Mouse (Mus musculus) regulatory T cell (primary cell): ENCODE results near the gene Ccdc167.

Source experiments
- in situ Hi-C: fragments of 300-600 bp; cut with MboI, MseI; formaldehyde crosslinking; loops from one replicate; pipeline ENCODE4 v1.15.1; 2025; ENCODE audit warnings: high pct_unique_total_duplicates

The Ccdc167 gene

DNA sequence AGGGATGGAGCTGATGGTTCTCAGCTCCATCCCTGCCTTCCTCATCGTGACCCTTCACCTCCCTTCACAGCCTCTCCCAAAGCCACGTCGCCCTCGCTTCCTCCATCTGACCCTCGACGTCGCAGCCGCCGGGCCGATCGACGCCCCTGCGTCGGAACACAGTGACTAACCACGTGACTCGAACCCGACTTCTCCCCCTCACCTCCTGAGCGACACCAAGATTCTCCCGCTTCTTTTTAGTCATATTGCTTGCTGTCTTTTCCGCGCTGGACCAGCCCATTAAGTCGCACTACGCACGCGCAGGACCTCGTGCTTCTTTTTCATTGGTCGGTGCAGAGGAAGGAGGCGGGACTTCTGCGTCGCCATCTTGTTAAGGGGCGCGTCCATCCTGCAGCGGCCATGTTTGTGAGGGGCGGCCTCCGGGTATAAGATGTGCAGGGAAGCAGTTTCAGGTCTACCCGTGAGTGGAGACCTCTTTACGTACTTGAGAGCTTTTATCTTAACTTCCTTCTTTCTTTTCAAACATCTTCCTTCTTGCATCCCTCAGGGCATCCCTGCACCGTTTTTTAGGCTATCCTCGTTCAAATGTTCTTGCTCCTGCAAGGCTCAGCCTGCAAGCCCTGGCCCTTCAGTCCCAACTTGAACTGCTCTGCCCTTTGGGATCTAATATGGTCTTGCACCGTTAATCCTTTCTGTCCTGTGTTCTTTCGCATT is at the start of gene Ccdc167:
Ccdc167 (minus strand) TSS at position 313 of the 714 bp plus-strand sequence.
- in situ Hi-C loops, result no loop called here

DNA sequence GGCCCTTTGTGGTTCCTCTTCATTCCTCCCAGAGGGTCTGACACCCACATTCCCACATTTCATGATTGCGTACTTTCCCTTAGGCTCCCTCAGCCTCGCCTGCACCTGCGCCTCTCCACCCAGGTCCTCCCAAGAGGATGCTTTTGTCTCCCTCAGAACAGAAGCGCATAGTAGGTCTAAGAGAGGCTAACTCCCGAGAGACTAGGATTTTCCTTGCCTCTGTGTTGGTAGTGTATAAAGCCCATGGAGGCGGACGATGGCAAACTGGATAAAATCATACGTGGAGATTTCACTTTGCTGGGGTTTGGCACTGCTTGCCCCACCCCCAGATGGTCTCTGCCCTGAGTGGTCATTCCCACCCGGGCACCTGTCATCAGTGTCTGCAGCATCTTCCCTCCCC is 48.5 kb upstream of the Ccdc167 start:
- in situ Hi-C loops, result no loop called here

DNA sequence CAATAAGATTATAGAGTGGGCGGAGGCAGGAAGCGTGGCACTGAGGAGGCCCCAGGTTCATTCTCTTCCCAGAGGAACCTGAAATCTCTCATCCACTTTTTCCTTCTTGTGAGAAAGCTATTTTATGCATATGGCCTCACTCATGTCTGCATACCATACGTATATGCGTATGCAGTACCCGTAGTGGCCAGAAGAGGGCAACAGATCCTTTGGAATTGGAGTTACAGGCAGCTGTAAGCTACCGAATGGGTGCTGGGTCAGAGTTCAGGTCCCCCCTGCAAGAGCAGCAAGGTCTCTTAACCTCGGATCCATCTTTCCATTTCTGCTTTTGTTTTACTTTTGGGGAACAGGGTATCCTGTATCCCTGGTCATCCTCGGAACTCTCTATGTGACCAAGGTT is 45.7 kb upstream of the Ccdc167 start:
- in situ Hi-C loops, result loop anchor here (5.0 kb wide), 1 partner anchor 120 kb away; no protein-coding TSS in a partner anchor

DNA sequence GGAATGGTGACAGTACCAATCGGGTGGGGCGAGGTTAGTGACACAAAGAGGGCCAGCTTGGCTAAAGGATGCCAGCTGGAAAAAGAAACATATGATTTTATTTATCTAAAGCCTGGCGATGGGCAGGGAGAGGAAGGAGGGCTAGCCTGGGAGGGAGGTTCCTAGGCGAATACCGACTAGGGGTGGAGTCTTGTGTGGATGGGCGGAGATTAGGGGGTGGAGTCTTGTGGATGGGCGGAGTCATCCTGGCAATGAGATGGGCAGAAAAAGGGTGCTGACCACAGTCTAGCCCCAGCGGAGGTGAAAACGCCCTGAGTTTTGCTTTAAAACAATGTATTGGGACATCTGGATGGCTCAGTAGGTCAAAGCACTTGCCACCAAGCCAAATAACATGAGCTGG is 45.1 kb upstream of the Ccdc167 start:
- in situ Hi-C loops, result loop anchor here (5.0 kb wide), 1 partner anchor 120 kb away; no protein-coding TSS in a partner anchor

- in situ Hi-C loops, result loop anchor here (5.0 kb wide), 1 partner anchor 122 kb away; no protein-coding TSS in a partner anchor
Measured at GRCm38 (mm10) chr17:29760404-29761375, 43.8 kb upstream of the Ccdc167 start.

DNA sequence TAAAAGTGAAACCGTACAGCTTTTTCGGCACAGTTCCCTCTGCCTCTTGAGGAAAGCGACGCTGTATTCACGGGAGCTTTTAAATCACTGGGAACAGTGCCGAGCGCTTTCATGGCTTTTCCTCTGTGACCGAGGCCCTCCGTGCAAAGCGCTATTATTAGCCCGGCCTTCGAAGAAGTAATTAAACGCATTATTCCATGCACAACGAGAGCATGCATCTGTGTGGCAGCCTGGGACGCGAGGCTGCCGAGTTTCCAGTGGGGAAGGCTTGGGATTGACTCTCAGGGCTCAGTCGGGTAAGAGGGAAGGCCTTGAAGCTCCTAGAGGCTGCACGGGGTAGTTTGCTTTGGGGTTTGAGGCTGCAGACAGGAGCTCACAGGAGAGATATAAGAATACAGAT is 43.1 kb upstream of the Ccdc167 start:
- in situ Hi-C loops, result loop anchor here (5.0 kb wide), 1 partner anchor 122 kb away; no protein-coding TSS in a partner anchor

DNA sequence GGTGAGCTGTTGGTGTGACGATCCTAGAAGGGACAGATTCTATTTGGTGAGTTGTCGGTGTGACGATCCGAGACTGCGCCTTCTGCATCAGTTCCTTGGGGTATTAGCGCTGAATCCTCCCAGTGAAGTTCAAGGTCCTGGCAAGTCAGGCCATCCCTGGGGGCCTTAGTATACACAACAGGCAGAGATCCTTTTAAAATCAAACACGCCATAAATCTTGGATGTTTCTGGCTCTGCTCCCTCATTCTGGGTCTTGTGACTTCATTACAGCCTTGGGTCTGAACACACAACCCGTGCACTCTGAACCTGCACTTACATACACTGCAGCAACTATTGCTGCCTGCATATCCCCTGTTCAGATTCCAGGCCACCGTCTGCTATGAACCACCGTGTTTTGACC is 39.5 kb upstream of the Ccdc167 start:
- in situ Hi-C loops, result no loop called here

- in situ Hi-C loops, result no loop called here
Measured at GRCm38 (mm10) chr17:29754510-29754909, 37.7 kb upstream of the Ccdc167 start.

GRCm38 (mm10) chr17:29747466-29747865 is 30.6 kb upstream of the Ccdc167 start:
- in situ Hi-C loops, result no loop called here

GRCm38 (mm10) chr17:29737849-29738804 is 21.3 kb upstream of the Ccdc167 start:
- in situ Hi-C loops, result no loop called here

DNA sequence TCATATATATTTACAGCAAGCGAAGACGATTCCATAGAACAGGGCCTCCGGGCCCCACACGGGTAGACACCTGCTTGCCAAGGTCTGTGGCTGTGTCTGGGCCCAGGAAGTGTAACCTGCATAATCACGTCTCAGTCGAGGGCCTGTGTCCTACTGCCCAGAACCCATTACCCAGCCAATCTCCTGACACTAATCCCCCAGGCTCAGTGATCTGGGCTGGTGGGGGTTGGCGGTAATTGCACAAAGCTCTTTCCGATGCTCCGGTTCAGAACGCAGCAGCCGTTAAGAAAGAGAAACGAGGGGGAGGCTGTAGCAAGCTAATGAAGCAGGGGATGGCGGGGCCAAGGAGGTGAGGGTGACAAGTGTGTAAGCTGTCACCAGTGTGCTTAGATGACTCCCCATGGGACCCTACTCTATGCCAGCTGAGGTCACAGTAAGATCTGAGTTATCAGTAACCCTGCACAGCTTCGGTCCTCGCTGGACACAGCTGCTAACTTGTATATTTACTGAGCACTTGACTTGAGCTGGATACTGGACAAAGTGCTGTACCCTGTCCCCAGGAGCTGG is 19.7 kb upstream of the Ccdc167 start:
- in situ Hi-C loops, result no loop called here

- in situ Hi-C loops, result no loop called here
Measured at GRCm38 (mm10) chr17:29732522-29732921, 15.7 kb upstream of the Ccdc167 start.

DNA sequence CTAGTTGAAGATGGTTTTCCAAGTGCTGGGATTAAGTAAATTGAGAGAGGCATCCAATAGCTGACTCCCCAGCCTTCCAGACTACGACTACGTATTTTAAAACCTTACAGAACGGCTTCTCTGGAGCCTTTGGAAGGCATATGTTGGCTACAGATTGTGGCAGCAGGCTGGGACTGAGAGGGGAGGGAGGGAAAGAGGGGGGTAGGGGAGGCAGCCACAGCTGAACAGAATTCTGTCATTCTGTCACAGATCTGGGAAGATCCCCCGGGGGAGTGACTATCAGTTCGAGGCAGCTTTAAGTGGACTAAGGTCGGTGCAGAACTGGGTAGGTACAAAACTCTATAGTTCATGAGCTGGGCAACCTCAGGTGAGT is 15.1 kb upstream of the Ccdc167 start:
- in situ Hi-C loops, result no loop called here

- in situ Hi-C loops, result no loop called here
Measured at GRCm38 (mm10) chr17:29731266-29731952, 14.6 kb upstream of the Ccdc167 start.

DNA sequence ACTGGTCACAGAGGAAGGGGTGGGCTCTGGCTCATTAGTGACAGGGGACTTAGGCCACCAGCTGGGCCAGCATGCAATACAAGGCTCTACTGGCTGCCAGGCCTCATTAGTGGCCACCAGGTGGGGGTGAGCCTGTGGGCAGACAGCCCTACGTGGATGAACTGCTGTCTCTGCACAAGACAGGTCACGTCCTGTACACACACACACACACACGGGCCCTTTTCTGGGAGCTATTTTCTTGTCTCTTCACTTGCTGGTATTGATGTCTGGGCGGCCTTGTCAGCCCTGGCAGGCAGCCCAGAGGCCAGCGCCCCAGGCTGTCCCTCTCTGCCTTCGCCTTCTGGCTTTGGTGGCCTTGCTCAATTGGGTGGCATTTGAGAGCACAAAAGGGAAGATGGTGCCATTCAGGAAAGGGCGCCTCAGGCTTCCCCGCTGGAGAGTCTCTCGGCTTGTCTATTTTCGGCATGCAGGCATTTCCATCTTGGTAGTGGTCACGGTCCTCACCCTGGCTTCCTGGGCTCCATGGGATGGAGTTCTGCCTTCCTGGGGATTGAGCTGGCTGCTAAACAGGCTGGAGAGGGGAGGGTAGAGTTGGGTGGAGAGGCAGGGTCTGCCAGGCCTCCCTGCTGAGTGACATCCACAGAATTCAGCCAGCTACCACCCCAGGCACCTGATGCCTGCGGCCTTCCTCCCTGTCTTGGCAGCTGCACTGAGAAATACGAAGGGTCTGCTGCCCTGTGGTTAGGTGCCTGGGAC is 13.8 kb upstream of the Ccdc167 start:
- in situ Hi-C loops, result no loop called here

DNA sequence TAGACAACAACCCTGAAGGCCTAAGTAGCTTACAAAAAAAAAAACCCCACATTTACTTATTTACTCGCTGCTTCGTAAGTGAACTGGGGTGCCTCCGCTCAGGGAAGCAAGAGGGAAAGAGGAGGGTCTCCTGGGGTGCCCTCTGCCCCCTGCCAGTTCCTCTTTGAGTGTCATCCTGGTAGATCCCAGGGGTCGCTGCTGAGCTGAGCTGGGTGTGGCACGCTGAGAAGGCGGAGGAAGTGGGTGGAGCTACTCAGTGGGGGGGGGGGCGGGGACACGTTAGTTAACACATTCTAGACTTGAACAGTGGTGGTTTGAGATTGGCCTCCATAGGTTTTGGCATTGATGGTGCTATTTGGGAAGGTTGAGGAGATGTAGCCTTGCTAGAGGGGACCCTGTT is 11.2 kb upstream of the Ccdc167 start:
- in situ Hi-C loops, result no loop called here

- in situ Hi-C loops, result no loop called here
Measured at GRCm38 (mm10) chr17:29725027-29725620, 8.3 kb upstream of the Ccdc167 start.

- in situ Hi-C loops, result no loop called here
Measured at GRCm38 (mm10) chr17:29724610-29725009, 7.8 kb upstream of the Ccdc167 start.

DNA sequence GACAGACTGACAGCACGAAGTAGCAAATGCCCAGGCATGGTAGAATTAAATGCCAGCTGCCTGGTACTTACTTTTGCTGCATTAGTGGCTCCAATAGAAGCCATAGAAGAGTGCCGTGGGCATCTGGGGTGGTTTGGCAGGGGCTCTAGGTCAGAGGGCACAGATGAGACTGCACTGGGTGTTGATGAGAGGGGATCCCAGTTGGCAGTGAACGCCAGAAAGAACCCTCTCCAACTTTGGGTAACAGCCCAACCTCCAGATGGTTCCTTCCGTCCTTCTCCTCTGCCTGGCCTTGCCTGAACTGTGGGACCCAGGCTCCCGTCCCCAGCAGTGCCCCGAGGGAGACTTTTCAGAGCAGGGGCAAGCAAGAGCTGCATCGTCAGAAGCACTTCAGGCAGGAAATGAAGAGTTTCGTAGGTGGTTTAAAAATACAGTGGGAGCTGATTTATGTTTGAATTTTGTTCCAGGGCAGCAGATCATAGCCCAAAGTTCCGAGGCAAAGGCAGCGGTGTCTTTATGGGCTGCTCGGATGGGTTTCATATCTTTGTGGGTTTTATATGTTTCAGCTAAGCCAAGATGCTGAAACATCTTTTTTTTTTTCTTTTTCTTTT is 4.0 kb upstream of the Ccdc167 start:
- in situ Hi-C loops, result no loop called here
